Mouse (Mus musculus): ENCODE measurements at regions not wholly inside any gene's neighbourhood (a gene's known extent, or its start where the extent isn't known, plus 50 kb on each side); places are given as distances from the start of the nearest gene placed in this dataset.

GRCm38 (mm10) chr4:140320120-140320921 is 73.7 kb upstream of the Igsf21 start:
- no peak for DNase-seq (ENCODE audit: low read depth, low spot score)

GRCm38 (mm10) chr4:140312635-140313034 is 66.1 kb upstream of the Igsf21 start:
- DNase-seq (ENCODE audit: low read depth, low spot score): no peak

GRCm38 (mm10) chr4:140307481-140307880 is 60.9 kb upstream of the Igsf21 start:
- DNase-seq (ENCODE audit: low read depth, low spot score): no peak

GRCm38 (mm10) chr4:140304960-140305359 is 58.4 kb upstream of the Igsf21 start:
- DNase-seq (ENCODE audit: low read depth, low spot score): no peak

- no peak for DNase-seq (ENCODE audit: low read depth, low spot score)
Measured at GRCm38 (mm10) chr4:140301661-140302060, 55.1 kb upstream of the Igsf21 start.

GRCm38 (mm10) chr4:140297912-140298620 is 51.5 kb upstream of the Igsf21 start:
- no peak for DNase-seq (ENCODE audit: low read depth, low spot score)

All from embryo, embryonic 11.5 days (tissue).